Mouse (Mus musculus) cerebellum, adult (tissue): ENCODE measurements at regions not wholly inside any gene's neighbourhood (a gene's known extent, or its start where the extent isn't known, plus 50 kb on each side); places are given as distances from the start of the nearest gene placed in this dataset.
A peak's percentile ranks its signal among the peaks of the same experiment; 100 is the strongest.

Experiments
- ATAC-seq: cut with Nextera tagmentation; 2 replicates; pipeline ENCODE4 v1.9.2; 2017; ENCODE audit warnings: mild to moderate bottlenecking, moderate library complexity, mixed read lengths; ENCODE audit not compliant: insufficient number of reproducible peaks, low FRiP score, low TSS enrichment

- no peak for ATAC-seq
Observed at GRCm38 (mm10) chr12:98337644-98338043, 69.2 kb downstream of the Gpr65 start.

- ATAC-seq: no peak
Observed at GRCm38 (mm10) chr12:98339536-98339935, 71.1 kb downstream of the Gpr65 start.

- ATAC-seq: no peak
Observed at GRCm38 (mm10) chr12:98342158-98342557, 73.7 kb downstream of the Gpr65 start.

GRCm38 (mm10) chr12:98343653-98344052 lies 75.2 kb downstream of the Gpr65 start:
- no peak for ATAC-seq

GRCm38 (mm10) chr12:98347056-98347455 lies 78.6 kb downstream of the Gpr65 start:
- no peak for ATAC-seq

- 0 out of 2 replicates have a peak, but pooled peaks have one; percentile 26 for ATAC-seq
Observed at GRCm38 (mm10) chr12:98347550-98348318, 79.3 kb downstream of the Gpr65 start.

GRCm38 (mm10) chr12:98349864-98350643 lies 81.6 kb downstream of the Gpr65 start:
- ATAC-seq: no peak

- no peak for ATAC-seq
Observed at GRCm38 (mm10) chr12:98352401-98352800, 84.0 kb downstream of the Gpr65 start.

- ATAC-seq: no peak
Observed at GRCm38 (mm10) chr12:98354545-98354944, 86.1 kb downstream of the Gpr65 start.

GRCm38 (mm10) chr12:98367583-98367982 lies 99.1 kb downstream of the Gpr65 start:
- ATAC-seq: no peak

- no peak for ATAC-seq
Observed at GRCm38 (mm10) chr12:98370771-98371170, 102.3 kb downstream of the Gpr65 start.

- ATAC-seq: no peak
Observed at GRCm38 (mm10) chr12:98375214-98375910, 106.9 kb downstream of the Gpr65 start.
